Mouse (Mus musculus): ENCODE data around the gene Btnl9. TPM values are rescaled to one million over a fixed set of nuclear protein-coding genes. Genes with fewer than 3 reads are reported as not detected.

The Btnl9 gene
- polyA plus RNA-seq, 1 experiment from 2014 or later, result 0.39 TPM

DNA sequence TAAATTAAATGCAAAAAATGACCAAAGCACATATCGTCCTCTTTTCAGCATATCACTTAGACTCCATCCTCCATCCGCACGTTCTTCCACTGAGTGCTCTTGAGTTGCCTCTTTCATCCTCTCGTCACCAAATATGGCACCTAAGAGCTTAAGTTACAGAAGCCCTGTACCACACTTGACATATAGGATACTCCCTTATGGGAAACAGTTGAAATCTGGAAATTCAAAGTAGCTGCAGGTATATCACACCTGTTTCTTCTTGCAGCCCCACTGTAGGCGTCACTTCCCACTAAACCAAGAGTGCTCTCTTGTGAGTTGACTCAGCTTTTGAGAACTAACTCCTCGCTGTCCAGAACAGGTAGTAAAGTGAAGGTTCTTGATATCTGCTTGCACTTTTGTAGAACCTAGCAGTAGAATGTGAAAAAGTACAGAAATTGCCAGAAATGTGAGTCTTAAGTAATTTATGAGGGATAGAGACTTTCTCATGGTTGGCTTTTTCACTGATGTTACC lies 18.2 kb upstream of the Btnl9 start:
- 79% methylated on average over 6 of the region's 6 CpGs for WGBS (ENCODE audit: insufficient replicate concordance)
- H3K4me3 ChIP-seq (ENCODE audit: low read depth, low read length), result peak overlapping the region; percentile 94; the same call in 1 of the 2 replicates
- H3K9ac ChIP-seq (ENCODE audit: low read depth, low read length), result no peak overlapping the region
- H3K4me1 ChIP-seq (ENCODE audit: control insufficient read depth, insufficient read depth, low read length), result peaks cover 12% of the 10 kb centered on the region
- ATAC-seq (replicated peaks; ENCODE audit: insufficient number of reproducible peaks, low FRiP score, low TSS enrichment), result no peak
- no peaks in the 10 kb centered on the region for H3K27me3 ChIP-seq (ENCODE audit: control insufficient read depth, insufficient read depth, low read length)
- peak overlapping the region; percentile 80 for H3K4me2 ChIP-seq
- no peaks in the 10 kb centered on the region for H3K9me3 ChIP-seq (replicated peaks; ENCODE audit: control insufficient read depth, low read length)
- H3K27ac ChIP-seq (ENCODE audit: low read depth, low read length), result no peak overlapping the region
- H3K36me3 ChIP-seq (ENCODE audit: control insufficient read depth, insufficient read depth, low read length), result peaks cover 2% of the 10 kb centered on the region; the same call in 1 of the 2 replicates

DNA sequence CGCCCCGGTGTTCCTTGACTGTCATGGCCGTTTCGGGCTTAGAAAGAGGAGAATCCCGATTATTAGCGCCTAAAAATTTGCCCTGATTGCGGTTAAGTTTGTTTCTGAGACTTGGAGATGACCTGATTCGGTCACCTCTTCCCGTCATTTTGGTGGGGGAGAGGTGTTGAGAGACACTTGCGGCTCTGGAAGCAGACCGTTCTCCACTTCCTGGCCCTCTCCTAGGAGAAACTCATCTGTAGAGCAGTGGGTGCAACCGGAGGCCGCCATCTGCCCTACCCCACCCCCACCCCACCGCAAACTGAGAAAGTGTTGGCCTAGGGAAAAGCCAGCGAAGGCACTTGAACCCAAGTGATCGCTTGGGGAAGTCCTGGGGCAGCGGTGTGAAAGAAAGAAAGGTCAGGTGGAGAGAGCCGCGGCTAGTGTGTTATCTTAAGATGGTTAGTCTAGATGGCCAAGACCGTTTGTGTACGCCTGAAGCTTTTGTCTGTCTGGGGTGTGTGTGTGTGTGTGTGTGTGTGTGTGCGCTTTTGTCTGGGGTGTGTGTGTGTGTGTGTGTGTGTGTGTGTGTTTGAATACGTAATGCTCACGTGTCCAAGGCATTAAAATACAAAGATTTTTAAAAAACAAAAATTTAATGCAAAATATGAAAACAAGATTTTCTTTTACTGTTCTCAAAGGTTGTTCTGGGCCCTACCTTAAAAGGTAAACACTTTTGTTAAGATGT lies 17.0 kb upstream of the Btnl9 start:
- ATAC-seq (replicated peaks; ENCODE audit: insufficient number of reproducible peaks, low FRiP score, low TSS enrichment), result peak; percentile 76
- peak overlapping the region; percentile 100 for H3K27ac ChIP-seq (ENCODE audit: low read depth, low read length)
- H3K9ac ChIP-seq (ENCODE audit: low read depth, low read length), result peak overlapping the region; percentile 99
- 1% methylated on average over 24 of the region's 24 CpGs for WGBS (ENCODE audit: insufficient replicate concordance)
- peaks cover 2% of the 10 kb centered on the region; the same call in 1 of the 2 replicates for H3K36me3 ChIP-seq (ENCODE audit: control insufficient read depth, insufficient read depth, low read length)
- peaks cover 12% of the 10 kb centered on the region for H3K4me1 ChIP-seq (ENCODE audit: control insufficient read depth, insufficient read depth, low read length)
- peak overlapping the region; percentile 94 for H3K4me3 ChIP-seq (ENCODE audit: low read depth, low read length)
- no peaks in the 10 kb centered on the region for H3K9me3 ChIP-seq (replicated peaks; ENCODE audit: control insufficient read depth, low read length)
- peak overlapping the region; percentile 80 for H3K4me2 ChIP-seq
- no peaks in the 10 kb centered on the region for H3K27me3 ChIP-seq (ENCODE audit: control insufficient read depth, insufficient read depth, low read length)

DNA sequence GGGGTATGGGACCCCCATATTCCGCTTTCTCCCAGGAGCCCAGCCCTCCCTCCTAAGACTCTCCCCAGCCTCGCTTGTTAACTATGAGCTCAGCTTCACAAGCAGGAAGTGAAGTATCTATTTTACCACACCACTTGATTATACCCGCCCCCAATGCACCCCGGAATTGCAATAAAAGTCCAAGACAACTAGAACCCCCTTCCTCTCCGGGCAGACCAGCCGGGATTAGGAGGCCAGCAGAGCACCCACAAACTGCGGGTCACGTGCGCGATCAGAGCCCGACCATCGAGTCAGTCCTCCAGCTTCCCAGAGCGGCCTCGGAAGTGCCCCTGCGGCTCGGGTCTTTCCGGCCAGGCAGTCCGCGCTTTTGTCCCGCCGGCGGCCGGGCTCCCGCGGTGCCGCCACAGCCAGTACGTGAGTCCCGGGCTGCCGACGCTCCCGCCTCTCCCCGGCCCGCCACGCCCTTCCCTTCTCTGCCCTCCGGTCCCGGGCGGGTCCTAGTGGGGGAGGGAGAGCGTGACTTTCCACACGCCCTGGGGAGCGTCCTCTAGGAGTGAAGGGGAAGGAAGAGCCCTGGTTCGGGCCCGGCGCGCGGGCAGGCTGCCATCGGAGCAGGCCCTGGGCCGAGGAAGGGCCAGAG lies 16.3 kb upstream of the Btnl9 start, which contains the start of gene Zfp62:
Gene Zfp62 (plus strand): TSS at position 164 of the 640 bp plus-strand sequence.
- ATAC-seq (replicated peaks; ENCODE audit: insufficient number of reproducible peaks, low FRiP score, low TSS enrichment), result peak; percentile 90
- peak within 1 kb of the TSS; percentile 100 for H3K27ac ChIP-seq (ENCODE audit: low read depth, low read length)
- H3K9ac ChIP-seq (ENCODE audit: low read depth, low read length), result peak within 1 kb of the TSS; percentile 99
- H3K27me3 ChIP-seq (ENCODE audit: control insufficient read depth, insufficient read depth, low read length), result no peaks in the 10 kb centered on the region
- peaks cover 2% of the 10 kb centered on the region; the same call in 1 of the 2 replicates for H3K36me3 ChIP-seq (ENCODE audit: control insufficient read depth, insufficient read depth, low read length)
- peak within 1 kb of the TSS; percentile 80 for H3K4me2 ChIP-seq
- H3K9me3 ChIP-seq (replicated peaks; ENCODE audit: control insufficient read depth, low read length), result no peaks in the 10 kb centered on the region
- H3K4me1 ChIP-seq (ENCODE audit: control insufficient read depth, insufficient read depth, low read length), result peaks cover 12% of the 10 kb centered on the region
- peak within 1 kb of the TSS; percentile 94 for H3K4me3 ChIP-seq (ENCODE audit: low read depth, low read length)
- WGBS (ENCODE audit: insufficient replicate concordance), result under 1% methylated on average over 47 of the region's 47 CpGs

DNA sequence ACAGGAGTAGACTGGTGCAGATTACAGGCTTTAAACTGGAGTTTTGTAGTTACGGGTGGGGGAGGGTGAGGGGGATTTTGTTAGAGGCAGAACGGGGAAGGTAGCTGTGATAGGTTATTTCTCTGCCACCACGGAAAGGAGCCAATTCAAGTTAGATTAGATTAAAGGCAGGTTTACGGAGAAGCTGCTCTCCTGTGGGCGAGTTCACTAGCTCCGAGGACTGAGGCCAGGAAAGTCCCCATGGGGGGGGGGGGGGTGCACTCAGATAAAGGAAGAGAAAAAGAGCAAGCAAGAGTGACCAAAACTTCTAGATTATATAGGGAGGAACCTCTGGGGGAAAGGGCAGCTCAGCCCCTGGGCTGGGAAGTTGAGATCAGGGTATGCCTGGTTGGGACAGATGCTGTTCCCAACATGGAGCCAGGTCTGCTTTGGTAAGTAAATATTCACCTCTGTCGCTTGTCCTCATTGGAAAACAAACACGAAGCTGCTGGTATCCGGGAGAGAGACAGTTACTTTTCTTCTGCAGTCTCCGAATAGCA lies 15.6 kb upstream of the Btnl9 start:
- no peaks in the 10 kb centered on the region for H3K9me3 ChIP-seq (replicated peaks; ENCODE audit: control insufficient read depth, low read length)
- H3K4me2 ChIP-seq, result peak overlapping the region; percentile 80
- WGBS (ENCODE audit: insufficient replicate concordance), result 4% methylated on average over 10 of the region's 10 CpGs
- no peaks in the 10 kb centered on the region for H3K27me3 ChIP-seq (ENCODE audit: control insufficient read depth, insufficient read depth, low read length)
- peak overlapping the region; percentile 94 for H3K4me3 ChIP-seq (ENCODE audit: low read depth, low read length)
- peak overlapping the region; percentile 99 for H3K9ac ChIP-seq (ENCODE audit: low read depth, low read length)
- ATAC-seq (replicated peaks; ENCODE audit: insufficient number of reproducible peaks, low FRiP score, low TSS enrichment), result 0 out of 2 replicates have a peak, but pooled peaks have one; percentile 20
- H3K4me1 ChIP-seq (ENCODE audit: control insufficient read depth, insufficient read depth, low read length), result peaks cover 12% of the 10 kb centered on the region
- H3K27ac ChIP-seq (ENCODE audit: low read depth, low read length), result peak overlapping the region; percentile 100
- H3K36me3 ChIP-seq (ENCODE audit: control insufficient read depth, insufficient read depth, low read length), result peaks cover 2% of the 10 kb centered on the region; the same call in 1 of the 2 replicates

DNA sequence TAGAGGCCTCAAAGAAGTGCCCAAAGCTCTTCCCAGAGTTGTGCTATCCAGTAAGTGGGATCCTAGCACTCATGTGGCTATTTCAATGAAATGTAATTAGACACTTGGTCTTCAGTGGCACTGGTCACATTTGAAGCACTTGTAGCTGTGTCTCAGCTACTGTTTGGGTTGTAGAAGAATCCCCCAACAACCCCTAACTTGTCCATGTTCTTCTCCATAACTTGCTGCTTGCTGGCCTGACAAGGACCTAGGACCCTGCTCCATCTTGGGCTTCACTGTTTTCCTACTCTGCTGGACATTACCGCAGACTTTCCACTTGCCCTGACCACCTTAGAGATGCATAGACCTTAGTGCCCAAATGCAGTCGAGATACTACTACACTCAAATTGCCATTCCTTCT lies 15.1 kb upstream of the Btnl9 start:
- no peaks in the 10 kb centered on the region for H3K27me3 ChIP-seq (ENCODE audit: control insufficient read depth, insufficient read depth, low read length)
- 56% methylated on average over 2 of the region's 2 CpGs for WGBS (ENCODE audit: insufficient replicate concordance)
- H3K4me2 ChIP-seq, result peak overlapping the region; percentile 80
- H3K9me3 ChIP-seq (replicated peaks; ENCODE audit: control insufficient read depth, low read length), result no peaks in the 10 kb centered on the region
- peak overlapping the region; percentile 94 for H3K4me3 ChIP-seq (ENCODE audit: low read depth, low read length)
- no peak for ATAC-seq (replicated peaks; ENCODE audit: insufficient number of reproducible peaks, low FRiP score, low TSS enrichment)
- peaks cover 2% of the 10 kb centered on the region; the same call in 1 of the 2 replicates for H3K36me3 ChIP-seq (ENCODE audit: control insufficient read depth, insufficient read depth, low read length)
- H3K4me1 ChIP-seq (ENCODE audit: control insufficient read depth, insufficient read depth, low read length), result peaks cover 12% of the 10 kb centered on the region
- H3K27ac ChIP-seq (ENCODE audit: low read depth, low read length), result peak overlapping the region; percentile 100
- peak overlapping the region; percentile 99 for H3K9ac ChIP-seq (ENCODE audit: low read depth, low read length)

DNA sequence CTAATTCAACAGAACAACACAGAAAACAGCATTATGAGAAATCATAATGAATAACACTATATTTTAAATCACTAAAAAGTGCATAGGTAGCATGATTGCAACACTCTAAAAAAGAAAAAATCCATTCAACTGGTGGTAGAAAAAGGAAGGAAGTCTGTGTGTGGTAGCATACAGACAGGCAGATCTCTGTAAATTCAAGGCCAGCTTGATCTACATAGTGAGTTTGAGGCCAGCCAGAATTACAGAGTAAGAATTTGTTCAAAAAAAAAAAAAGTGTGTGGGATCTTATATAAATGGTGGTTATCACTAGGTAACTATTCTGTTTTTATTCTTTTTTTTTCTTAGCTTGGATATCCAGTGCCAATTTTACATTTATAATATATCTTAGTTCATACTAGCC lies 14.2 kb upstream of the Btnl9 start:
- H3K9ac ChIP-seq (ENCODE audit: low read depth, low read length), result no peak overlapping the region

DNA sequence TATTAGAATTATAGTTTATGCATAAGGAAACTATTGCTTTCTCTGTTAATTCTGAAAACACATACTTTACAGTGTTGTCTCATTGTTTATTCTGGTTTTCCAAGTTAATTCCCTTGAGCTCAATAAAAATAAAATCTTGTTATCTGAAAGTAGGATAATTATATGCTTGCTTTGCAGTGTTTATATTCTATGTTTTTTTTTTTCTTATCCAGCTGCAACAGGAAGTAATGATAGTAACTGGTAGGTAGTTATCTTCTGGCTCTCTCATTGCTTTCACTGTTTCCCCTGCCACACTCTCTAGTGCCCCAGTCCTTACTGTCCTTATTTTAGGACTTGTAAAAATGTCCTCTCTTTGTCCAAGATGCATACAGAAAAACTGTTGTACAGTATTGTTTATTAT lies 13.7 kb upstream of the Btnl9 start:
- H3K9ac ChIP-seq (ENCODE audit: low read depth, low read length), result no peak overlapping the region
- no peak overlapping the region for H3K4me2 ChIP-seq
- no peaks in the 10 kb centered on the region for H3K9me3 ChIP-seq (replicated peaks; ENCODE audit: control insufficient read depth, low read length)
- no peak for ATAC-seq (replicated peaks; ENCODE audit: insufficient number of reproducible peaks, low FRiP score, low TSS enrichment)
- no peak overlapping the region for H3K4me3 ChIP-seq (ENCODE audit: low read depth, low read length)
- no peak overlapping the region for H3K27ac ChIP-seq (ENCODE audit: low read depth, low read length)
- H3K4me1 ChIP-seq (ENCODE audit: control insufficient read depth, insufficient read depth, low read length), result peaks cover 9% of the 10 kb centered on the region
- no peaks in the 10 kb centered on the region for H3K36me3 ChIP-seq (ENCODE audit: control insufficient read depth, insufficient read depth, low read length)
- H3K27me3 ChIP-seq (ENCODE audit: control insufficient read depth, insufficient read depth, low read length), result no peaks in the 10 kb centered on the region

More for the DNA sequence above, 14.2 kb upstream of the Btnl9 start:
- Histone ChIP-seq H3K36me3 (ENCODE audit: control insufficient read depth, insufficient read depth, low read length) (no peaks in the 10 kb centered on the region), H3K4me1 (ENCODE audit: control insufficient read depth, insufficient read depth, low read length) (peaks cover 9% of the 10 kb centered on the region), H3K27me3 (ENCODE audit: control insufficient read depth, insufficient read depth, low read length) (no peaks in the 10 kb centered on the region), H3K27ac (ENCODE audit: low read depth, low read length) (no peak overlapping the region), H3K9me3 (replicated peaks; ENCODE audit: control insufficient read depth, low read length) (no peaks in the 10 kb centered on the region), H3K4me2 (no peak overlapping the region), H3K4me3 (ENCODE audit: low read depth, low read length) (no peak overlapping the region)
- ATAC-seq (replicated peaks; ENCODE audit: insufficient number of reproducible peaks, low FRiP score, low TSS enrichment), result no peak

DNA sequence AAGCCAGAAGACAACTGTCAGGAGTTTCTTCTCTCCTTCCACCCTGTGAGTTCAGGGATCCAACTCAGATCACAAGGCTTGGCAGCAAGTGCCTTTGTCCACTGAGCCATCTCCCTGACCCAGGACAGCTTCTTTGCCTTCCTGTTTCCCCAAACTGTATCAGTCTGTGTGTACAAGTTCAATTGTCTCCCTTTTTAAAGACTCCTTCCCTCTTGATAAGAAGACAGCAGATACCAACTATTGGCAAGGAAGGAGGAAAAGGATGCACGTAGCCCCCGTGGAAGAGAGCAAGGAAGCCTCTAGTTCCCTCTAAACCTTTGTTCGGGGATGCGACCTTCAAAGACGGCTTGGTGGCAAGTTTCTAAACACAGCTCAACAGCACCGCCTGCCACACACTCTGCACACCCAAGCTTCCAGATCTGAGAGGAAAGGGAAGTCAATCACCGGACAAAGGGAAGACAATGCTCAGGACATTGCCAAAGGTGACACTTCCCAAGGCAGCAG lies 8.9 kb upstream of the Btnl9 start:
- H3K27ac ChIP-seq (ENCODE audit: low read depth, low read length), result no peak overlapping the region
- WGBS (ENCODE audit: insufficient replicate concordance), result 69% methylated on average over 7 of the region's 7 CpGs
- ATAC-seq (replicated peaks; ENCODE audit: insufficient number of reproducible peaks, low FRiP score, low TSS enrichment), result no peak

More for the DNA sequence above, 8.9 kb upstream of the Btnl9 start:
- H3K4me2 ChIP-seq, result no peak overlapping the region
- no peaks in the 10 kb centered on the region for H3K27me3 ChIP-seq (ENCODE audit: control insufficient read depth, insufficient read depth, low read length)
- H3K9me3 ChIP-seq (replicated peaks; ENCODE audit: control insufficient read depth, low read length), result no peaks in the 10 kb centered on the region
- H3K4me1 ChIP-seq (ENCODE audit: control insufficient read depth, insufficient read depth, low read length), result no peaks in the 10 kb centered on the region
- no peak overlapping the region for H3K4me3 ChIP-seq (ENCODE audit: low read depth, low read length)
- no peak overlapping the region for H3K9ac ChIP-seq (ENCODE audit: low read depth, low read length)
- no peaks in the 10 kb centered on the region for H3K36me3 ChIP-seq (ENCODE audit: control insufficient read depth, insufficient read depth, low read length)
